8 mouse cellular contexts compared by ENCODE assay signal in genomic region chr7:140082242-140082678, GRCm38 (mm10). TPM values are rescaled to one million over a fixed set of nuclear protein-coding genes. Genes with fewer than 3 reads are reported as not detected.
DNase-seq lines count a peak whose midpoint lies in the region; ATAC-seq and TF ChIP-seq lines count a peak whose summit lies in the region.

Gene Caly, minus strand, starts transcription at chr7:140082548.

- no peaks in the 10 kb centered on the region for H3K9me3 ChIP-seq in kidney, embryonic 15.5 days (replicated peaks)
- H3K9me3 ChIP-seq in forebrain, postnatal 0 days (ENCODE audit: low read length) = no peaks in the 10 kb centered on the region
- H3K9me3 ChIP-seq in megakaryocyte, embryonic 14.5 days = no peaks in the 10 kb centered on the region

- peaks cover 21% of the 10 kb centered on the region for H3K4me1 ChIP-seq in kidney, embryonic 15.5 days
- peaks cover 9% of the 10 kb centered on the region; the same call in 1 of the 2 replicates for H3K4me1 ChIP-seq in forebrain, postnatal 0 days (ENCODE audit: insufficient read depth)
- H3K4me1 ChIP-seq in megakaryocyte, embryonic 14.5 days = peaks cover 35% of the 10 kb centered on the region

- no peak within 1 kb of the TSS for H3K27ac ChIP-seq in kidney, embryonic 15.5 days
- H3K27ac ChIP-seq in forebrain, postnatal 0 days (ENCODE audit: low read depth, low read length) = peak within 1 kb of the TSS; percentile 82

- H3K4me3 ChIP-seq in kidney, embryonic 15.5 days (replicated peaks) = 0 out of 2 replicates have a peak within 1 kb of the TSS, but pooled peaks have one; percentile 19
- peak within 1 kb of the TSS; percentile 52 for H3K4me3 ChIP-seq in forebrain, postnatal 0 days (ENCODE audit: low read depth, low read length)
- peak within 1 kb of the TSS; percentile 7 for H3K4me3 ChIP-seq in megakaryocyte, embryonic 14.5 days (replicated peaks)

- peak; percentile 66 for ATAC-seq in kidney, embryonic 15.5 days (replicated peaks; ENCODE audit: low FRiP score)
- peak; percentile 93 for ATAC-seq in forebrain, postnatal 0 days

- H3K9ac ChIP-seq in kidney, embryonic 15.5 days = no peak within 1 kb of the TSS
- peak within 1 kb of the TSS; percentile 78 for H3K9ac ChIP-seq in forebrain, postnatal 0 days

- peaks cover 50% of the 10 kb centered on the region for H3K27me3 ChIP-seq in kidney, embryonic 15.5 days
- no peaks in the 10 kb centered on the region for H3K27me3 ChIP-seq in forebrain, postnatal 0 days (ENCODE audit: insufficient read depth, low read length)
- peaks cover 47% of the 10 kb centered on the region for H3K27me3 ChIP-seq in megakaryocyte, embryonic 14.5 days (replicated peaks)

- 0 out of 2 replicates have a peak within 1 kb of the TSS, but pooled peaks have one; percentile 5 for H3K4me2 ChIP-seq in kidney, embryonic 15.5 days
- H3K4me2 ChIP-seq in forebrain, postnatal 0 days (ENCODE audit: low read depth) = peak within 1 kb of the TSS; percentile 76

- no peaks in the 10 kb centered on the region for H3K36me3 ChIP-seq in kidney, embryonic 15.5 days
- H3K36me3 ChIP-seq in forebrain, postnatal 0 days (ENCODE audit: insufficient read depth) = no peaks in the 10 kb centered on the region
- H3K36me3 ChIP-seq in megakaryocyte, embryonic 14.5 days (replicated peaks; ENCODE audit: low read length) = no peaks in the 10 kb centered on the region

- WGBS in kidney, embryonic 15.5 days = 5% methylated on average over 18 of the region's 18 CpGs
- WGBS in forebrain, postnatal 0 days = 2% methylated on average over 18 of the region's 18 CpGs

- DNase-seq in kidney, adult 11 months = no peak
- DNase-seq in cerebellum, adult 8-10 months = peak; percentile 75
- DNase-seq in forebrain, postnatal 0 days = peak; percentile 95
- DNase-seq in layer of hippocampus, adult 9-11 months = peak; percentile 96
- peak; percentile 91 for DNase-seq in right cerebral cortex, postnatal 4 days
- no peak for DNase-seq in urinary bladder, postnatal 25 days (ENCODE audit: low spot score)

- TF ChIP-seq CTCF in forebrain, postnatal 0 days (IDR thresholded peaks at IDR 0.05; ENCODE audit: low read depth) = peak; percentile 96

RNA-seq across cellular contexts. Expression of gene Caly, which starts in this region (rescaled TPM):
- polyA plus RNA-seq in kidney, embryonic 15.5 days (2015; fragmentation: Nextera tagmentation; extraction: Ambion mirVana) = 1.4 and 2.1 TPM in 2 replicates
- 259 and 284 TPM in 2 replicates for total RNA-seq in forebrain, postnatal 0 days (2014; rRNA removed)
- 348 and 396 TPM in 2 replicates for polyA plus RNA-seq in forebrain, postnatal 0 days (2015; fragmentation: Nextera tagmentation; extraction: Ambion mirVana)
- 0.22 and 5.4 TPM in 2 replicates for polyA plus RNA-seq in megakaryocyte, embryonic 14.5 days (2012; ENCODE audit: insufficient read depth, low replicate concordance)

Comparison
In these comparisons a context has a peak if more than half of its experiments do, and no peak if none do; other contexts are left out.
1. RNA of gene Caly (polyA plus RNA-seq): 348 to 396 TPM in forebrain, postnatal 0 days; 1.4 to 2.1 TPM in kidney, embryonic 15.5 days and 0.22 to 5.4 TPM in megakaryocyte, embryonic 14.5 days; every median in the first group is over 10 times any median in the second.
2. DNase-seq: peak in cerebellum, adult 8-10 months (single experiment), forebrain, postnatal 0 days (single experiment), layer of hippocampus, adult 9-11 months (single experiment) and right cerebral cortex, postnatal 4 days (single experiment); none in kidney, adult 11 months (single experiment) and urinary bladder, postnatal 25 days (single experiment).
3. Peak in every context shown above with its lines, with median percentiles within 50 percentile points of each other: H3K4me3 ChIP-seq.